Mouse (Mus musculus) c-Kit-positive CD71-positive TER-119-negative erythroid progenitor cells, embryonic 14.5 days (primary cell): Measurements from ENCODE around the gene Itpr3.

Experiments used
- DNase-seq: peaks from one replicate; pipeline ENCODE4 v3.0.0-alpha.2; 2013; ENCODE audit warnings: low read depth

The Itpr3 gene

DNA sequence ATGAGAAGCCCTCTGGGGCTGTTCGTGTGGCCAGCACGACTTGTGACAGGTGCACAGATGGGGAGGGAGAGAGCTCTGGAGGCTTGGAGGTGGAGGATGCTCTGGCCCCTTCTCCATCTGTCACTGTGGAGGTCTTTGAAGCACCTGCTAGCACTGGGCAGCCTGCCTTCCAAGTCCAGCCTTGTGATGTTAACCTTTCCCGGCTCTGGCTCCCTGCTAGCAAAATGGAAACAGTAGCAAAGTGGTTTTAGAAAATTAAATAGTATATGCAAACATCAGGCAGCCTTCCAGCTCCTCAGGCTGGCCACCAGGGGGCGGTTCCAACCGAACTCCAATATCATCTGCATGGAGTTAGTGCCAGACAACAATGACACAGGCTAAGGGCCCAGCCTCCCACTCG is 14.5 kb downstream of the Itpr3 start:
- no peak for DNase-seq

DNA sequence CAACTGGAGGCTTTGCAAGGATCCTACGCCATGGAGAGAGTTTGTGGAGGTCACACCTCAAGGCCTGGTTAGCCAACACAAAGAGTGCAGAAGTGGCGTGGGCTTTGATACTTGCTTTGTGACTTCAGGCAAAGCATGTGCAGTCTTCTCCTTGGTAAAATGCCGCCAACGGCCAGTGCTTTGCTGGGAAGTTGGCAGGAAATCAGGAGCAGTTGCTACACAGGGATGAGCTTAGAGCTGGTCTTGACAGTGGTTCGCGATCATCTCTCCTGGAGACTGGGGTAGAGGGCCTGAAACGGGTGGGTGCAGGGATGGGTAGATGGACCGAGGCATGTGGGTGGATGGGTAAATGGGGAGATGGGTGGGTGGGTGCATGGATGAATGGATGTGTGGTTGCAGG is 15.3 kb downstream of the Itpr3 start:
- no peak for DNase-seq

DNA sequence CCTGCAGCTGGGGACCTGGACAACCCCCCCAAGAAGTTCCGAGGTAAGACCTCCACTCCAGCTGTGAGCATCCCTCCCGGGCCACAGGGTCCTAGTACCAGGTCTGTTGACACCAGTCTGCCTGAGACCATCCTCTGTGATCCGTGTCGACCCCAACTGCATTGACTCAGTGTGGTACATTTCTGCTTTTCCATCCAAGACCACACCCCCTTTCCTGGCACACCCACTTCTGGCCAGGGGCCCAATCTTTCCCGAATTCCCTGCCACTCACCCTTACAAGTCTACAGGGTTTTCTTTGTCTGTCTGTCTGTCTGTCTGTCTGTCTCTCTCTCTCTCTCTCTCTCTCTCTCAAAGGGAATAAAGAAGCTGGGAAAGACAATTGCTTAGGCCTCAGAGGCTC is 16.0 kb downstream of the Itpr3 start:
- no peak for DNase-seq

DNA sequence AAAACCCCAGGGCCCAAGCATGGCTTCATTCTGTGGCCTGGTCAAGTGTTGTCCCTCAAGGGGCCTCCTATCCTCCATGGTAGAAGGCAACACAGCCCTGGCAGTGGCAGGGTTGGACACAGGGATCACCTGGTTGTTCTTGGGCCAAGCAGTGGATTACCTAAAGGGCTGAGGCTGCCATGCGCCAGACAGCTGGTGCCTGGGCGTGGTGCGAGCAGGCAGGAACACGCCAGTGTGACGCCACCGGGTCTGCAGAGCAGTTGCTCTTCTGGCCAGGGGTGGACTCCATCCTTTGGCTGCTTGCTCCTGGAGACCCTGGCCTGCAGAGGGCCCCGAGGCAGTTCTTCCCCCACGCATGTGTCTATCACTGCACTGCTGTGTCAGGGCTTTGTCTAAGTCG is 16.7 kb downstream of the Itpr3 start:
- no peak for DNase-seq

DNA sequence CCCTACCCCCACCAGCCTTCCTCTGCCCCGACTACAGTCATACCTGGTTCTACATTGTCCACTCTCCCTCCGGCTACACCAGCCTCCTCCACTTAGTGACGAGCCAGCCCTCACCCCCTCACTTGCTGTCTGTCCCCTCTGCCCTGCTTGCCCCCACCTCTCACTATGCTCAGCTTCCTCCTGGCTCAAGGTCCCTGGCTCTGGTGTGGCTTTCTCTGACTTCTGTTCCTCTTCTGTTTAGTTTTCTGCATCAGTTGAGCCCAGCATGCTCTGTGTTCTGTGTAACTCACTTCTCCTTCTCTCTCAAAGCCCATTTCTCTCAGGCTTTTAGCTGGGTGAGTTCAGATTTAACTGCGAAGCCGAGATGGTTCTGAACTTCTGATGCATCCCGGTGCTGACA is 17.1 kb downstream of the Itpr3 start:
- no peak for DNase-seq

DNA sequence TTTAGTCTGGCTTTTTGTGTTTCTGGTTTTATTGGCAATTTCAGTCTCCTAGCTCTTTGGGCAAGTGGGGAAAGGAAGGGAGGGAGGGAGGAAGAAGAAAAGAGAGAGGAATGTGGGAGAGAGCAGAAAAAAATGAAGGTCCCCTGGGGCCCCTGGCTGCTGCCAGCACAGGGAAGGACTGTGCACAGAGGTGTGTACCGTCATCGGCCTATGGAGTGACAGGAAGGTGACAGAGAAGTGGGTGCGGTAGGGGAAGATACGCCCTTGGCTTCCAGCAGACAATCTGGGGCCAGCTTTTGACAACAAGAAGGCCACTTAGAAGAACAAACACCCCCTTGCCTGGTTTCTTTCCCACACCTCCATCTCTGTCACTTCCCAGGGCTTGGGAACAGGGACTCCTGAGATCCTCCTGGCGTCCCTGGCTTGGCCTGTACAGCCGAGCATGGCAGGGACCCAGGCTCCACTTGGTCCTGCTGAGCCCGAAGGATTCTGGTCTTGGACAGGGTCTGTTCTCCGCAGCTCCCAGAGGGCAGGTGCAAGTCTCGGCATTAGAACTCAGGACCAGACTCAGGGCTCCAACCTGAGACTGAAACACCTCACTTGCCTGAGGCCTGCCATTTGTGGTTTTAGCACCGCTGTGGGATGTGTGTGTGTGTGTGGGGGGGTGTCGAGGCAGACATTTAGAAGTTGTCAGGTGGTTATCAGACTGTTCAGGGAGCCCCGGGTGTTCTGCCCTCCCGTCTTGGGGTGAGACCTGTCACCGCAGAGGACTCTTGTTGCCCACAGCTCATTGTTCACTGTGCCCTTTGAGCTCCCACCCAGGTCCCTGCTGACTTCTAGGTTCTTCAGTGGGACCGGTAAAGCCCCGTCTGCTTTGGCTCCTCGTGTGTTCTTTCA is 18.0 kb downstream of the Itpr3 start:
- no peak for DNase-seq

DNA sequence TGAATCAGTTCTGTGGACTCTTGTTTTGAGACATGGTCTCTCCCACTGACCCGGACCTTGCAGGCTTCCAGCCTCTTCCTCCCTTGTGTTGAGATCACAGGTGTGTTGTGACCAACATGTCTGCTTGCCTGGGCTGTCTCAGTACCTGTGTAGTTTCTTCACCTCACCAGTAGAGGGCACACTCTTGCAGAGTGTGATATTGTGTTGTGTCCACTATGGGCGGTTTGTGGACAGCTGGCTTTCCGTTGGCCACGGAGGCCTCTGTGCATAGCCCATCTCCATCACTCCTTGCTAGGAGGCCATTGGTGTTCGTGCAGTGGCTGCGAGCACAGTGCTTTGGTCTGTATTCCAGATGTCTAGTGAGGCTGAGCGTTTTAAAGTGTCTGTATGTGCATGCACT is 20.0 kb downstream of the Itpr3 start:
- DNase-seq, result no peak

DNA sequence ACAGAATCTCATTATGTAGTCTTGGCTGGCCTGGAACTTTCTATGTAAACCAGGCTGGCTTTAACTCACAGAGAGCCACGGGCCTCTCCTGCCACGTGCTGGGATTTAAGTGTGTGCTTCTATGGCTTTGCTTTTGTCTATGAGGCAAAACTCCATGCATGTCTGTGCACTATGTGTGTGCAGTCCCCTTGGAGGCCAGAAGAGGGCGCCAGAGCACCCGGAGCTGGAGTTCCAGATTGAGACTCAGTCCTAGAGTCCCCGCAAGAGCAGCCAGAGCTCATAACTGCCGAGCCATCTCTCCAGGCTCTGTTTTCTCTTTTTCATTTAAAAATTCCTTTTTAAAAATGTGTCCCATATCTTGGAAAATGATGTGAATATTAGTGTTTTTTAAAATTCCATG is 20.8 kb downstream of the Itpr3 start:
- no peak for DNase-seq

DNA sequence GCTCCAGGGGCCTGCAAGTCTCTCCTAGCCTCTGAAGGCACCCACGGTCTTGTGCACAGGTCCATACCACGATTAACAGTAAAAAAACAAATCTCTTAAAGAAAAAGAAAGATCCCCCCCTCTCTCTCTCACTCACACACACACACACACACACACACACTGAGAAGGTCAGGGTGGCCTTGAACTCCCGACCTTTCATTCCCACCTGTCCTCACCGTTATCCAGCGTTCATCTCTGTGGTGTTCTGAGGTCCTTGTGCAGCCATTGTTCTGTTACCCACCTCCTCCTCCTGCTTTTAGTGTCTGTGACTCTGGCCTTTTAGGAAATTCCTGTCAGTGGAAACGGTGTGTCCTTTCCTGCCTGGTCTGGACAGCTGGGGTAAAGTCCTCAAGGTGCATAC is 21.4 kb downstream of the Itpr3 start:
- no peak for DNase-seq

DNA sequence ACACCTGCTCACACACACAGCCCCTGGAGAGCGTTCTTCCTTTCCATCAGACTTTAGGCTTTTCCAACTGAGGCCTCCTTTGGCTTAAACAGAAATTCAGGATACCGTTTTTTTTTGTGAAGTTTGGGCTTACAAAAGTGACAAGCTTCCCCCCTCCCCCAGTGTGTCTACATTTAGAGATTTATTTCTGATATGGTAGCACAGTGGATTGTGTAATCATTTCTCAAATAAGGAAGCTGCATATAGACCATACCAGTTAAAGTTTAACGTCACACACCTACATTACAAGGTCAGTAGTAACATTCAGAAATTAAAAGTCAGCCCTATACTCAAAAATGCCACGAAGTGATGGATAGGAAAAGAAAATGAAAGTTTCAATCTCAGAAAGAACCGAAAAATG is 24.8 kb downstream of the Itpr3 start:
- DNase-seq, result no peak

DNA sequence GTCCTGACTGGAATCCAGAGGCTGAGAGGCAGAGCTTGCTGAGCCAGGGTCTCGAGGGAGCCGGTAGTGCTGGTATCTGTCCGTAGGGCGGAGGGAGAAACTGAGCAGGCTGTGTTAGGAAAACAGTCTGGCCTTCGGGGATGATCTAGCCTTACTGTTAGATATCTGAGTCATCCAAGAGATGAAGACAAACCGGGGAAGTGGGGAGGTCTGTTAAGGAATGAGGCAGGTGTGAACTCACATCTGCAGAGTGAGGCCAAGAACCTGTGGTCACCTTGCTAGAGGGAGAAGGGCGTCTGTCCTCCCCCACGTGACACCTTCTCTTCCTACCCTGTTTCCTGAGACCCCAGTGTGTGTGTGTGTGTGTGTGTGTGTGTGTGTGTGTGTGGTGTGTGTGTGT is 25.7 kb downstream of the Itpr3 start:
- DNase-seq, result no peak

DNA sequence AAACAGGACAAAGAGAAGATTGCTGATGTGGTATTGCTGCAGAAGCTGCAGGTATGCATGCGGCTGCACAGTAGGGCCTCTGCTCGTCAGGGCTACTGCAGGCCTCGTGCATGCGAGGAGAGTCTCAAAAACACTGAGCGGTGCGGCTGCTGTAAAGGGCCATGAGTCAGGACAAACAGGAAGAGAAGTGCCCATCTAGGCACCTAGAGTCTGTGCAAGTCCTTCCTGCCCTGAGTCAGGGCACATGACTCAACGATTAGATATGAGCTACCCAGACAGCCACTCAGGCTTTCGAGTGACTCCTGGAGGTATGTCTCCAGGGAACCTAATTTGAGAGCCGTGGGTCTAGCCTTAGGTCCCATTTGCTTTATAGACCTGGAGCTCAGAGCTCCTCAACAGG is 26.5 kb downstream of the Itpr3 start:
- no peak for DNase-seq

DNA sequence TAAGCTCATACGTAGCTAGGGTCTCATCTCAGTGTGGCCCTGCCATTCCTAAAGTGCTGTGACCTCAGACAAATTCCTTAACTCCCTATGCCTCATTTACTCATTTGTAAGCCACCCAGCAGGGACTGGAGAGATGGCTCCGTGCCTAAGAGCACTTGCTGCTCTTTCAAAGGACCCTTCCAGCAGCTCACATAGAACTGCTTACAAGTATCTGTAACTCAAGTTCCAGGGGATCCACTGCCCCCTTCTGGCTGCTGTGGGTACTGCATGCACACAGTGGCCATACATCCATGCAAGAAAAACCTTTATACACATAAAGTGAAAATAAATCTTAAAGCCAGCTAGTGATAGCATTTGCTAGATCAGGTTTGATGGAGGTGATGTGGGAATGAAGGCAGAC is 28.6 kb downstream of the Itpr3 start:
- DNase-seq, result peak; percentile 49

DNA sequence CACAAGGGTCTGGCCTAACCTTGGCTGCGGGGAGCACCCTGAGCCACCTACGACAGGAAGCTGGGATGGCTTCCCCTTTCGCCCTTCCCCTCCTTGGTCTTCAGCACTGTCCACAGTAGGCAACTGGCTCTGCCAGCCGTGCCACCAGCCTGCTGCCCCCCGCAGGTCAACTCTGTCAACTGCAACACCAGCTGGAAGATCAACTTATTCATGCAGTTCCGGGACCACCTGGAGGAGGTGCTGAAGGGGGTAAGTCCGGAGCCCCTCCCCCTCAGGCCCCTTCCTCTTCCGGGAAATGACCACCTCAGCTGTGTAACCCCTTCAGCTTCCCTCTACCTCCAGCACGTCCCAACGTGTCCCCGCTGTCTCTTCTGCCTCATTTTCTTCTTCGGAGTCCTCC is 30.3 kb downstream of the Itpr3 start:
- DNase-seq, result no peak

DNA sequence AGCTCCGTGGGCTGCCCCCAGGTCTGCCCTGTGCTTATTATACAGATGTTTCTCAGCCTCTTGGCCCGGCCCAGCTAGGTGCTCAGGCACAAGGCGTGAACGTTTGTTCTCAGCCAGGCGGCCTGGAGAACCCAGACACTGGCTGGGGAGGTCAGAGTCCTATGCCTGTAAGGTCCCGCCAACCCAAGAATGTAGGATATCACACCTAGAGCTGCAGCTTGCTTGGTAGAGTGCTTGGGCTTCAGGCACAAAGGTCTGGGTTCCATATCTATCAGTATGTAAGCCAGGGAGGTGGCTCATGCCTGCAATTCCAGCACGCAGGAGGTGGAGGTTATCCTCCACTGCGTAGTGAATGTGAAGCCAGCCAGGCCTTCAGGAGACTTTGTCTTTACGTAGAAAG is 33.0 kb downstream of the Itpr3 start:
- no peak for DNase-seq

DNA sequence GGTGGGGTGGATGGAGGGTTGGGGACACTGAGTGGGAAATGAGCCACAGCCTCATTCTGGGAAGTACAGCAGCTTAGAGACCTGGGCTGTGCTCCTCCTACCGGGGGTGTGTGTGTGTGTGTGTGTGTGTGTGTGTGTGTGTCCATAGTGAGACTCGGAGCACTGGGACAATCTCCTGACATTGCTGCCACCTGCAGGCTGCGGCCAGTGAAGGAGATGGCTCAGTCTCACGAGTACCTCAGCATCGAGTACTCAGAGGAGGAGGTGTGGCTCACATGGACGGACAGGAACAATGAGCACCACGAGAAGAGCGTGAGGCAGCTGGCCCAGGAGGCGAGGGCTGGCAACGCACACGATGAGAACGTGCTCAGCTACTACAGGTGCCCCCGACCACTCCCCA is 38.6 kb downstream of the Itpr3 start:
- no peak for DNase-seq

DNA sequence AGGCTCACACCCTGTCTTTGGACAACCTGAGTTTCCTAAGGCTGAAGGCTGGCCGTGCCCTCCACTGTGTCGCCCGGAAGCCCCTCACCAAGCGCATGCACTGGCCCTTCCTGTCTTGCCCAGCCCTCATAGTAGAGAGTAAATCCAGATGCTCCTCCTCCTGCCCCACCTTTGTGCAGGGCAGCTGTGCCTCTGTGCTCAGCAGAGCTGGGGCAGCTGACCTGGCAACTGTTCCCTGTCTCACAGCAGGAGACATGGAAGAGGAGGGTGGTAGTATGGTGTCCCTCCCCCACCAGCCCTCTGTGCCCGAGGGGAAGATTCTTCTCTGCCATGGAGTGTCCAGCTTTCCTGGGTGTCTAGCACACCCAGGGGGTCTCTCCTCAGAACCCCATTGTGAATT is 44.6 kb downstream of the Itpr3 start:
- DNase-seq, result no peak

DNA sequence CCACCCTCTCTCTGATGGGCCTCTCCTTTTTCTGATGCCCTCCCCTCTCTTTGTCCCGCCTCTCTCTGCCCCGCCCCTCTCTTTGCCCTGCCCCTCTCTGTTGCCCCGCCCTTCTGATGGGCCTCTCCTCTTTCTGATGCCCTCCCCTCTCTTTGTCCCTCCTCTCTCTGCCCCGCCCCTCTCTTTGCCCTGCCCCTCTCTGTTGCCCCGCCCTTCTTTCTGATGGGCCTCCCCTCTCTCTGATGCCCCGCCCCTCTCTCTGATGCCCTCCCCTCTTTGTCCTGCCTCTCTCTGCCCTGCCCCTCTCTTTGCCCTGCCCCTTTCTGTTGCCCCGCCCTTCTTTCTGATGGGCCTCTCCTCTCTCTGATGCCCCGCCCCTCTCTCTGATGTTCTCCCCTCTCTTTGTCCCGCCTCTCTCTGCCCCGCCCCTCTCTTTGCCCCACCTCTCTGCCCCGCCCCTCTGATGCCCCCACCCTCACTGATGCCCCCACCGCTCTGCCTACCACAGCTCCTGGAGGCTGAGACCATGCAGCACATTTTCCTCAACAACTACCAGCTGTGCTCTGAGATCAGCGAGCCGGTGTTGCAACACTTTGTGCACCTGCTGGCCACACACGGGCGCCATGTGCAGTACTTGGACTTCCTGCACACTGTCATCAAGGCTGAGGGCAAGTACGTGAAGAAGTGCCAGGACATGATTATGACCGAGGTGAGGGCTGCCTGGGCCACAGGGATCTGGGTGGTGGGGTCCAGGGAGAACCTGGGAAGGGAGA is 48.8 kb downstream of the Itpr3 start:
- DNase-seq, result no peak

DNA sequence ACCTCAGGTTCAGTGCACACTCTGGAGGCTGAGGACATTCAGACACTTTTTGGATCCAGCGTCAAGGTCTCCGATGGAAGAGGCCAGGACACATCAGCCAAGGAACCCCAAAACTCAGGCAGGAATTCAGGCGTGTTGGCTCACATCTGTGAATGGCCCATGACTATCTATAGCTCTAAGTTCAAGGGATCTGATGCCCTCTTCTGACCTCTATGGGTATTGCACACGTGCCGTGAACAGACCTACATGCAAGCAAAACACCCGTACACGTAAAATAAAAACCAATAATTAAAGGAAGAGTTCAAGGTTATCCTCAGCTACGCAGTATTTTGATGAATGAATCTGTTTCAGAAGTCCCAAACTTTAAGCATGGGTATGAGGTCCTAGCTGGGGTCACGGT is 49.6 kb downstream of the Itpr3 start:
- DNase-seq, result peak; percentile 45

DNA sequence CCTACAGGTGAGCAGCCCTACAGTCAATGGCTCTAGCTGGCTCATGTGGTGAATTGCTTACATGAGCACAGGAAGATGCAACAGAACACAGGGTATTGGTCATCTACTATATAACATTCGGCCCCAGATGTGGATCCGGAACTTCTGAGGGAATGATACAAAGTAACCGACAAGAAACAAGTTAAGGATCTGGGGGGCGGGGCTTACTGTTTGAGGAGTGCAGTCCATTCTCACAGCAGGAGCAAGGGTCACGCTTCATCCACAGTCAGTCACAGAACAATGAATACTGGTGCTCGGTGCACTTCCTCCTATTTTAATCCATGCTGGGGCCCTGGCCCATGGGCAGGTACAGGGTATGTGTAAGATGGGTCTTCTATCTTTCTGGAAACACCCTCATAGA is 50.8 kb downstream of the Itpr3 start:
- DNase-seq, result no peak

DNA sequence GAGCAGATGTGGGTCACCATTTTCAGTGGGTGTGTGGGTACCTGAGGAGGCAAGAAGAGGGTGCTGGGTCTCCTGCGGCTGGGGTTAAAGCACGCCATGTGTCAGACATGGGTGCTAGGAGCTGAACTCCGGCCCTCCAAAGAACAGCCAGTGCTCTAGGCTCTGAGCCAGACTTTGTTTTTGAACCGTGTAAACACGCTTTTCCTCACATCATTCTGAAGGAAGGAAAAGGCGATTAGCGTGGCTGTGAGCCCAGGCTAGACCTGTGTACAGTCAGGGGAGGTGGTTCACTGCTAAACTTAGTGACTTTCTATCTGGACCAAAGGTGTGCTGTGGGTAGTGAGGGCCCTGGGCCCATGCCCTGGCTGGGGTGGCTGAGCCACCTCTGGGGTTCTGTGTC is 53.0 kb downstream of the Itpr3 start:
- no peak for DNase-seq

DNA sequence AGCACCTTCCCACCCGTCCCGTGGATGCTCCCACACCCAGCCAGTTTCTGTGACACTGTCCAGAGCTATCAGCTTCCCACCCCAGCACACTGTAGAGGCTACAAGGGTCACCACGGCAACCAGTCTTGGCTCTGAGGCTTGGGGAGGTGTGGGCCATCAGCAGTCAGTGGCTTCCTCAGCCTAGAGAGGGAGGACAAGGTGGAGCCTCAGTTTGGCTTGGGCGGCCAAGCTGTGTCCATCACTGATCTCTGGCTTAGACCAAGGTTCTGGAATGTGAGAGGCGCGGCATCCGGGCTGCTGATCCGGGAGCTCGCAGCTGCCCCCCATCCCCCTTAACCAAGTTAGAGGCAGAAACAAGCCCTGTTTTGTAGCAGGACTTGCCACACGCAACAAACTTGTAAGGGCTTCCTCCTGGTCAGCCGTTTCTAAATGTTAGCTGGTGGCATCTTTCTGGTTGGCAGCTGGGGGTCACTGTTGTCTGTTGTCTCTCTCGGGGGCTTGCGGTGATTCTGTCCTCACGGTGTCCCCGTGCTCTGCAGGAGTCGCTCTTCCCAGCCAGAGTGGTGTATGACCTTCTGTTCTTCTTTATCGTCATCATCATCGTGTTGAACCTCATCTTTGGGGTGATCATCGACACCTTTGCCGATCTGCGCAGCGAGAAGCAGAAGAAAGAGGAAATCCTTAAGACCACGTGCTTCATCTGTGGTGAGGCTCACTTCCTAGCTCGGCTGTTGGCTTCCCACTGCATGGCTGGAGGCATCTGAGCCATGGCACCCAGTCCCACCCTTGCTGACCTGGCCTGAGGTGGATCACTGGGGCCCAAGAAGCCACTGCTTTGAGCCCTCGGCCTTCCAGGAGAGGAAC is 61.8 kb downstream of the Itpr3 start:
- no peak for DNase-seq

DNA sequence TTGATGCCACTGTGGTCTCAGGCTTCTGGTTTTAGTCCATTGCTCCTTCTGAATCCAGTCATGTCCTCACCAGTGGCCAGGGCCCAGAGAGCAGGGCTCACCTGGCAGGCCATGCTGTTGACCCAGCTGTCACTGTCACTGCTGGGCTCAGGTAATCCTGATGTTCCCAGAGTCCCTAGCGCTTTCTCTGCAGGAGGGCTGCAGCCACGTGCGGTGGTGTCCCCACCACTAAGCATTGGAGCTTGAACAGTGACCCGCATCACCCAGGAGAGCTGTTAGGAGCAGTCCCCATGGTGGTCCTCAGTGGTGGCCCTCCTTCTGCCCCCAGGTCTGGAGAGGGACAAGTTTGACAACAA is 62.4 kb downstream of the Itpr3 start:
- no peak for DNase-seq
